Mouse (Mus musculus): ENCODE measurements around the gene Stn1.

Stn1 gene

DNA sequence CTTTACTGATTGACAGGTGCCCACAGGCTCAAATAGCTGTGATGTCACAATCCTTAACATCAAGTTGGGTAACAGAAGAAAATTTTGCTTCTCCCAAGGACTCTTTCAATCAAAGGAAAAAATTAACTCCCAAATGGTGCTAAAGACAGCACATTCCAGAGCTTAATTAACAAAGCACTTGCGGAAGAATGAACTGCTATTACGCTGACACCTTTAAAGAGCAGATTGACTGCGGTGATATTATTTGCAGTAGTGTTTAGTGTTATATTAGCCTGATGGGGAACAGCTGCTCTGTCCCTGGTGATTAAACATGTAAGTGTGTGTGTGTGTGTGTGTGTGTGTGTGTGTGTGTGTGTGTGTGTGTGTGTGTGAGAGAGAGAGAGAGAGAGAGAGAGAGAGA is 7.7 kb upstream of the Stn1 start:
- no peak for DNase-seq (ENCODE audit: low spot score in 2 of 2)

DNA sequence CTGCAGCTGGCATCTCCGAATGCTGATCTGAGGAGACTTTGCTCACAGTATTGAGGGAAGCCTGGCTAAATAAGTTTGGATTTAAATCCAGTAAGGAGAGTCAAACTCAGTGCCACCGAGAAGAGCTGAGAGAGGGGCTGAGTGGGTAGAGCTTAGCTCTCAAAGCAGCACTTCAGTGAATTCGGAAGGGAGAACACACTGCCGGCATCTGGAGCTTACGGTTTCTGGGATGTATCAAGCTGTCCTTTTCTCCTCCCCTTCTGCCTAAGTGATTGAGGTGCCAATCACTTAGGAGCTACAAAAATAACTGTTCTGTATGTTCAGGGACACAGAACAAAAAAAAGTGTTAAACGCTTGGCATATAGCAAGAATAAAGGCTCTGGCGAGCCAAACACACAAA is 5.1 kb upstream of the Stn1 start:
- DNase-seq (ENCODE audit: low spot score in 2 of 2): peak in 1 of 2 experiments; percentile 47

DNA sequence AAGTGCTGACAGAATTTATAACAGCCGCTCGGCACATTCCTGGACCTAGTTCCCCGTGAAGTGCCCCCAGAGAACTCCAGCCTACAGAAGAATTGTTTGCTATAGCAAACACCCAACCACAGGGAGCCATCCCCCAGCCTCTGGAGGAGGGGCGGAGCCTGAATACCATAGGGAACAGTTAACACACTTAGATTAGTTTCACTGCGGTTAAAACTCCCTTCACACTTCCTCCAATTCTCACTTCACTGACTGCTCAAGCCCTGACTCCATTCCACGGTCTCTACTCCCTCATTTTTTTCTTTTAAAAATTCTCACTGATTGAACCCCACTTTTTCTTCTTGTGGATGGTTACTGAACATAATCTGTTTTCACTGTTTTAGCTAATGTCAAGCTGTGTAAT is 1.5 kb upstream of the Stn1 start:
- DNase-seq (ENCODE audit: low spot score in 2 of 2): no peak

DNA sequence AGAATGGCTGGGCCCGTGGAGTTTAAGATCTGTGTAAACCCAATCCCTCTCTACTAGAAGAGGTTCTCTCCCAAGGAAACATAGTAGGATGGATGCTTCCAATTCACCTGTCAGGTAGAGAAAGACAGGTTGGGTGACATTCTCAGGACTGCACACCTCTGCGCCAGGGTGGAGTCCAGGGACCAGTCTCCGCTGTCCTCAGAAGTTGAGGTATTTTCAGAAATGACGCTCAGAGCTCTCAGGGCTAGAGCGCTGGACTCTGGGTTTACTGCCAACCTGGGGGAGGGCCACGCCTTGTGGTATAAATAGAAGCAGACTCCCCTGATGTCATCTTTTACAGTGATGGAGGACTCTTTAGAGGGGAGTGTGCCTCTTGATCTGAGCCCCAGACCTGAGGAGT is 572 bp upstream of the Stn1 start:
- no peak for DNase-seq (ENCODE audit: low spot score in 2 of 2)

DNA sequence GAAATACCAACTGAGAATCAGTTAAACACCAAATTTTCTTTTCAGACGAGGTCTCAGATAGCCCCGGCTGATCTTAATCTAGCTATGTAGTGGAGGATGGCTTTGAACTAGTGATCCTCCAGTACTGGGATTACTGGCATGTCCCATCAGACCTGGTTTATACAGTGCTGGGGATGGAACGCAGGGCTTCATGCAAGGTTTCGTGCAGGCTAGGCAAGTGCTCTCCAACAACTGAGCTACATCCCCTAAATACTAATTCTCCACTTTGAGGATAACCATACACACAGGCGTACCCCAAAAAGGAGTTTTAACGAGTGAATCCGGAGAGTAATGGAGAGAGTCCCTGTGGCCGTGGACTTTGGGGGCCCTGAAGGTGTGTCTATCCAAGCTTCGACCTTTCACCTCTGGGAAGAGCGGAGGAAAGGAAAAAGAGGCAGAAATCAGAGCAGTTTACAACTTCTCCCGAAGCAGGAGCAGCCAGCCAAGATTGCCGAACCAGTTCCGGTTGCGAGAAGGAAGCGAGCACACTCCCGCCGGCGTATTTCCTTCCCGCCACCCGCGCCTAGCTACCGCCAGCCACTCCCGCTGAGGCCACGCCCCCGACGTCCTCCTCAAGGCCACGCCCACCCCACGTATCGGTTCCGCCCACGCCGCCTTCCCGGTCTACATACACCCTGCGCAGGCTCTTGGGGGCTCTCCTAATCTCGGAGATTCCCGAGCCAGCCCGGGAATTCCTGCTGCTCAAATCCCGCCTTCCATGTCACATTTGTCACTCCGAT is 597 bp downstream of the Stn1 start:
- DNase-seq (ENCODE audit: low spot score in 2 of 2): peak; percentile 94 to 96

DNA sequence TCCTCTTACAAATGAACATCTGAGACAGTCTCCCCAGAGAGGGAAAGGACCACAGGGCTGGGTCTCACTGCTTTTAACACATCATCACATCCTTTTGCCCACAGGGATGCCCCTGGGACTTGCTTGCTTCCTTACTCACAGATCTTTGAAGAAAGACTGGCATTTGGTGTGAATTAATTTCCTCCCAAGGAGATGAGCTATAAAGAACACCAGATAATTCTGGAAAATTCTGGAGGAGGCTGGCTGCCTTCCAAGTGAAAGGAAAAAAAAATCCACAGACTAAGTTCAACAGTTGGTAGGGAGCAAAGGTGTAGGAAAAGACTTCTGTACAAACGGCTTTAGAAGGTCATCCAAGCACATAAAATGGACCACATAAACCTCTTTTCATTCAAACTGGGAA is 3.2 kb downstream of the Stn1 start:
- no peak for DNase-seq (ENCODE audit: low spot score in 2 of 2)

DNA sequence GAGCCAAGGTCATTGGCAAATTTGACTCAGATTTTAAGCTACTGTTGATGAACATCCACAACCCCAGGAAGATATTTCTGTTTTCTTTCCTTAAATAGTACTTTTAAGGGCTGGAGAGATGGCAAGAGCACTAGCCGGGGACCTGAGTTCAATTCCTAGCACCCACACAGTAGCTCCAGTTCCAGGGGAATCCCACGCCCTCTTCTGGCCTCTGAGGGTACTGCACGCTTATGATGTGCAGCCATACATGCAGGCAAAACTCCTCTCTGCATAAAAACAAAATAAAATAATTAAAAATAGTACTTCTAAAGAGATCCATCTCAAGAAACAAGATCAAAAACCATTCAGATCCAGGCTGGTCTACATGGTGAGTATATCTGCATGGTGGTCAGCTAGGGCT is 4.9 kb downstream of the Stn1 start:
- no peak for DNase-seq (ENCODE audit: low spot score in 2 of 2)

DNA sequence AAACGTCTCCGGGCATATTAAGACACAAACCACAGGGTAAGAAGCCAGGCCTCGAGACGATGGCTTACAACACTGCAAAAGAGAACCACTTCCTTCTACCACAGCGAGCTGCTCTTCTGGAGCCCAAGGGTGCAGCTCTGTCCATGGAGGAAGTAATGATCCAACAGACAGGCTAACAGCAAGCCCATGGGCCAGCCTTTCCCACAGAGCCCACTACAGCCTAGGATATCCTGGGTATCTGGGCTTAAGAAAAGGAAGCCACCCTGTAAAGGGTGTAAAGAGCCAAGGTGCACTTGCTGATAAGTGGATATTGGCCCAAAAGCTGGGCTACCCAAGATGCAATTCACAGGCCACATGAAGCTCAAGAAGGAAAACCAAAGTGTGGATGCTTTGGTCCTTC is 6.0 kb downstream of the Stn1 start:
- no peak for DNase-seq (ENCODE audit: low spot score in 2 of 2)

DNA sequence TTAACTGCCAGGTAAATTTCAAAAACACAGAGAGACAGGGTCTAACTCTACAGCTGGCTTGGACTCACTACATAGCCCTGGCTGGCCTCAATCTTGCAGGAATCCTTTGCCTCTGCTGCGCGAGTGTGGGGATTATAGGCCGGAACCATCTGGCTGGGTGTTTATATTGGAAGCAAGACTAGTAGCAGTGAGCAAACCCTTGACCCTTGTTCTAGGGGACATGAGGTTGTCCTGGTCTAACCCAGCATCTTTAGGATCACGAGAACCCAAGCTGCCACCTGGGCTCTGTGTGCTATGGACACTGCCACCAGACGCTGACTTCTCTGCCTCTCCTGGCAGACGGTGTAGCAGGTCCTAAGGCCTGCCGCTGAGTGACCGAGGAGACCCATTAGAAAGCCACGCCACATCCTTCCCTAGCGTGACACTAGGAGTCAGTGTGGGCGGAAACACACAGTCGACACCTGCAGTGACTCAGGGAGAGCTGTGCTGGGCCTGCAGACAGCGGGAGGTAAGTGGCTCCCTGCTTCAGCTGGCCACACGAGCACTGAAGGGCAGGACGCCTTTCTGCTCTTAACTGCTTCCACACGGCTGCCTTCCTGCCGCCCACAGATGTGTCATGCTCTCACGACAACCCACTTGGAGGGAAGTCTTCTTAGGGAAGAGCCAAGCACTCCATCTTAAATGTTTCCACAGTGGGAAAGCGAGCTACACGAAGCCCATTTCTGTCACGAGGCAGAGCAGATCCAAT is 10.9 kb downstream of the Stn1 start:
- no peak for DNase-seq (ENCODE audit: low spot score in 2 of 2)

DNA sequence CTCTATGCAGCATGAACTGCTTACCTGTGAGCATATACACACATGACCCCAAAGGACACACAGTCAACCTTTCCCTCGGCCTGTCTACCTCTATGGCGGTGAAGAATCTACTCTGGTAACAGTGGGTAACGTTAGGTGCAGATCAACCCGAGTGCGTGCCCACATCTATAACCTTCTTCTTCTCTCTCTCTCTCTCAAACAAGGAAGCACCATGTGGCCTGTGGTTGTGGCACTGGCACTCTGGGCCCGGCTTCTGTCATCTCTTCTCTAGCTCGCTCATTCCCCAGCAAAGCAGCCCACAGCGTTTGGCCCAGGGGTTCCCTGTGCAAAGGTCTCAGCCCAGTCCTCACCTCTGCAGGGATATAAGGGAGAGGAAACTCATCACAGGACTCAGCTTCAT is 12.4 kb downstream of the Stn1 start:
- no peak for DNase-seq (ENCODE audit: low spot score in 2 of 2)

DNA sequence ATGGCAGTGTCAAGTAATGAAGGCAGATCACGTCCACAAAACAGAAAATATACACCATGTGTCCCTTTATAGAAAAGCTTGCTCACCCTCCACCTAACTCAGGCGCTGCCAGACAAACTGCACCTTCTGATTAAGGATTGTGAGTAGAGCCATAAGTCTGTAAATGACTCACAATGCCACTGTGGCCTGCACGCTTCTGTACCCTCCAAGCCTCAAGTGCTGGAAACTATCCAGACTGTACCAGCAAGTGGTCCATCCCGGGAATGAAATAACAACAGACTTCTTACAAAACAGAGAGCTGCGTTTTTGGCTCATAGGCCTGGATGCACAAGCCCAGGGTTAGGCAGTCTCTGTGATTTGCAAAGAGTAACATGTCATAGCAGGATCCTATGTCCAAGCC is 15.9 kb downstream of the Stn1 start:
- DNase-seq (ENCODE audit: low spot score in 2 of 2): no peak

DNA sequence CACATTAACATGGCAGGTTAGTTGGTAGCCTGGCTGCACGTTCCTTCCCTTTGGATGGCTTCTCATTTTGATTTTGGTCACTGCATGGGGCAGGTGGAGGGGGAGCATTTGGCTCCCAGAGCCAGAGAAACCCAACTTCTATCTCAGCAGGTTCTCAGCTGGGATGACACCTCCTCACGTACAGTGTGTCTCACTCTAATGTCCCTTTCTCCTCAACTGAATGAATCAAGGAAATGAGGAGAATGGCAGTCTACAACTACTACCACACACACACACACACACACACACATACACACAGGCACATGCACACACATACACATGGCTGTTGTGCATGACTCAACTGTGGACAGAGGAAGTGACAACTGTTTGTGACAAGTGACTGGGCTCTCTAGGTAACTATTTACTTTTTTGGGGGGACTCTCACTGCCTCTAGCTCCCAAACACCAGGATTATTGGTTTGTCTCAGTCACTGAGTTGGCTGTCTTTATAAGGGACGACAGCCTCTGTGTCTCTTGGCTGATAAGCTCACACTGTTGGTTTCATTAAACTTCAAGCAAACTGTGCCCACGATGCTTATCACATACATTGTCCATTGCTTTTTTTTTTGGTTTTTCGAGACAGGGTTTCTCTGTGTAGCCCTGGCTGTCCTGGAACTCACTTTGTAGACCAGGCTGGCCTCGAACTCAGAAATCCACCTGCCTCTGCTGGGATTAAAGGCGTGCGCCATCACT is 18.0 kb downstream of the Stn1 start:
- no peak for DNase-seq (ENCODE audit: low spot score in 2 of 2)

DNA sequence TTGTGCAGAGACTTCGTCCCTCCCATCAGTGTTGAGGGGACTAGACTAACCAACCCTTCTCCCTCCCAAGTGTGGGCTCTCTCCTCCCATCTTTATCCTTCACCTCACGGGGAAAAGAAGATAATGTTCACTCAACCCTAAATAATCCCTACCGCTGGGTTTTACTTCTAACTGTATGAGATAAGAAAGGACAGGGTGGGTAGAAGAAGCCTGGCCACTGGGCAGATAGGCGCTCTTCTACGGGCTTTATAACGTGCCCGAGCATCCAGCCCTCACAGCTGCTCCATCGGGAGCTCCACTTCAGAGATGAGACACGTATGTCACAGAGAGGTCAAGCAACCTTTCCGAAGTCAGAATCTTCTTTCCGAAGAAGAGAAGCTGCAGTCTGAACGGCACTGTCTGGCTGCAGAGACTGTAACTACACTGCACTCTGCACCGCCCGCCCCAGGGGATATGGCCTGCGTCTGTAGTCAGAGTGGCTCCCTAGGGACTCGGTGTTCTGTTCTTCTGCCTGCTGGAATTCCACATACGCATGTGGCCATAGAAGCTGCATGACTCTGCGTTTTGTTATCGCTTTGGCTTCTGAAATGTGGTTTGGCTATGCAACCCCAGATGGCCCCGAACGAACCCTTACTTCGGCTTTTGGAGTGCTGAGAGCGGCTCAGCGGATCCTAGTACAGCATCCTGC is 18.7 kb downstream of the Stn1 start:
- no peak for DNase-seq (ENCODE audit: low spot score in 2 of 2)

DNA sequence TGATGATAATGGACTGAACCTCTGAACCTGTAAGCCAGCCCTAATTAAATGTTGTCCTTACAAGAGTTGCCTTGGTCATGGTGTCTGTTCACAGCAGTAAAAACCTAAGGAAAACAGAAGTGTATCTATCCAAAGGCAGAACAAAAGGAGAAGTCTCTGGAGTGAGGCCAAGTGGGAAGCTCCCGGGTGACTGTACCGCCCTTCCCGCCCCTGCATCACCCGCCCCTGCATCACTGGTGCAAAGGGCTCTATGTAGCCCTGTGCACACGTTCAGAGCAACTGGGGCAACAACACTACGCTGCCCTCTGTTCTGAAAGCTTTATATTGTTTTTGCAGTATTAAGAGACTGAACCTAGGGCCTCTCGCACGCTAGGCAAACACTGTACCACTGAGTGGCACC is 19.7 kb downstream of the Stn1 start:
- no peak for DNase-seq (ENCODE audit: low spot score in 2 of 2)

DNA sequence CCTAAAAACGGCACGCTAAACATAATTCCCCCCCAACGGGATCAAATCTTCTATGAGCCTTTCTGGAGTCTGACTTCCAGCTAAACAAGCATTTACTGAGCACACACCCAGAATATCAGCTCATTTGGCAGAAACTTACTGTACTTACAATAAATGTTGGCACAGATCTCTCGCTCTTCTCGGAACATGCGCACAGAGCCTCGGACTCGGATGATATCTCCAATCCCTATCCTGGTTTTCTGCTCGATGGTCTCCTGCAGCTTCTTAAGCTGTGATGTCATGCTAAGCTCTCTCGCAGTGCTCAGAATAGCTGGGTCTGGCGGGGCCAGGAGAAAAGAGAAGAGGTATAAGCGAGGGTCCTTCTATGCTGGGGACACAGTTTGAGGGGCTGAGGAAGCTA is 20.4 kb downstream of the Stn1 start:
- DNase-seq (ENCODE audit: low spot score in 2 of 2): no peak

DNA sequence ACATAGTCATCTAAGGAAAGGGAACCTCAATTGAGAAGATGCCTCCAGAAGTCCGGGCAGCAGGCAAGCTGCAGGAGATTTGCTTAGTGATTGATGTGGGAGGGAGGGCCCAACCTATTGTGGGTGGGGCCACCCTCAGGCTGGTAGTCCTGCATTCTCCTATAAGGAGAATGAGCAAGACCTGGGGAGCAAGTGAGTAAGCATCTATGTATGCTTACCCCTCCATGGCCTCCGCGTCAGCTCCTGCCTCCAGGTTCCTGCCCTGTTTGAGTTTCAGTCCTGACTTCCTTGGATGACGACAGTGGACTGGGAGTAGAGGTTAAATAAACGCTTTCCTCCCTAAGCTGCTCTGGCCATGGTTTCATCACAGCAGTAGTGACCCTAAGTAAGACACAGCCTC is 22.2 kb downstream of the Stn1 start:
- no peak for DNase-seq (ENCODE audit: low spot score in 2 of 2)

DNA sequence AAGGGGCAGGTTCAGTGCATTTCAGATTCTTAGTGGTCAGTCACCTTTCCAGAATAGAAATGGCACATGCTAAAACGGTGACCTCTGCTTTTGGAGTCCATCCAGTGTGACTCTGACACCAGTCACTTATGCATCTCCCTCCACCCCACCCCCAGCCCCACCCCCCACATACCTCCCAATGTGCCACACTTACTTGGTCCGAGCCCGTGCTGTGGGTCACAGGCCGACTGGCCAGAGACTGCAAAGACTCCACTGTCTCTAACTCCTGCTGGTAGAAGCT is 23.7 kb downstream of the Stn1 start:
- DNase-seq (ENCODE audit: low spot score in 2 of 2): no peak

DNA sequence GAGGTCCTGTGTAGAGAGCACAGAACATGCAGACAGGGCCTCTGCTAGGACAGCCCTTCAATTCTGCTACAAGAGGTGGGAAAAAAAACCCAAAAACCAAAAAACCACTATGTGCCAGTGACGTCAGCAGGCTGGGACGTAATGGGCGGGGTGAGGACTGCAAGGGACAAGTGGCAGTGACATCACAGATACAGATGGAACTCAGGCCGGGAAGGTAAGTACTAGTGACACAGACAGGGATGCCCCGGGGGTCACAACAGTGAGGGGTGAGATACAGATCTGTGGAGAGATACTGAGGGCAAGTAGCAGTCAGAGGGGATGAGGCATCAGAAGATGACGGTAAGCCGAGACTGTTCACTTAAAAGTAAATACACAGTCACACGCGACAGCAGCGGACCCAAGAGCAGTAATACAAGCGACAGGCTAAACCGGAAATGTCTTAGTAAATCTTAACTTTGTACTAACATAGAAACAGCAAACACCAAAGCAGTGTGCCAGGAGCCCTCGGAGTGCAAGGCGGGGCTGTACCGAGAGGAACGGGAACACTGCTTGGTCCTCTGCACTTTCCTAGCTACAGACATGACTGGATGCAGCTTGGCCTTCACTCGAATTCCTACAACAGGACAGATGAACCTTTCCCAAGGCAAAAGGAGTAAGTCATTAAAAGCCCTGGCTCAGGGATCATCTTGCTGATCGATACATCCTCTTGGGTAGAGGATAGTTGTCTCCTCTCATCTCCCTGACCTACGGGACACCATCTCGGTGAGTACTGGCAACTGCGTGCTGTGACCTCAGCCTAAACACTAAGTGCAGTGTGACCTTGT is 24.3 kb downstream of the Stn1 start:
- DNase-seq (ENCODE audit: low spot score in 2 of 2): no peak

DNA sequence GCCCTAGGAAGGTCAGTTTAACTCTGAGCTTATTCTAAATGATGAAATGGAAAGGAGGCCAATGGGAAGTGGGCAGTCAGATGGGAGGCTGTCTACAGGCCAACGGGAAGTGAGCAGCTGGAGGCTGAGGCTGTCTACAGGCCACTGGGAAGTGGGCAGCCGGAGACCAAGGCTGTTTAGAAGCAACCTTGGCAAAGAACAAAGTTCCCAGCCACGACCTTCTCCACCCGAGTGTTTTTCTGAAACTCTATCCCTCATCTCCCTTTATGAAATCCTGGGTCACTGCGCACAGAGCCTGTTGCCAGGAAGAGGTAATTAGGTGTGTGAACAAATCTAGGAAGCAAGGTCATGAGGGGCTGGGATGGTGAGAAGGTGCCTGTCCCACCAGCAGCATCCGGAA is 25.3 kb downstream of the Stn1 start:
- DNase-seq (ENCODE audit: low spot score in 2 of 2): no peak

DNA sequence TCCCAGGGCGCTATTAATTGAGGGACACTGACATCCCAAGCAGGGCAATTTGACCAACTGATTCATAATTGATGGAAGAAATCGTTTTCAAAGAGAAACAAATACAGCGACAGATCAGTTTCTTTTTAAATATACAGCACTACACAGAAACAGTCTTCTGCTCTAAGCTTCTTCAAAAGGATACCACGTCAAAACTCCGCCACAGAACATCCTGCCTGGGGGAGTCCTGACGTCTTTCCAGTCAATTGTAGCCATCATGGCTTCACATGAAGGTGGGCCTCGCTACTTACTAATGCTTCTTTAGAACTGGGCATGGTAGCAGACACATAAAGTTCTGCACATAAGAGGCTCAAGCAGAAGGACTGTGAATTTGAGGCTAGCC is 26.0 kb downstream of the Stn1 start:
- no peak for DNase-seq (ENCODE audit: low spot score in 2 of 2)

DNA sequence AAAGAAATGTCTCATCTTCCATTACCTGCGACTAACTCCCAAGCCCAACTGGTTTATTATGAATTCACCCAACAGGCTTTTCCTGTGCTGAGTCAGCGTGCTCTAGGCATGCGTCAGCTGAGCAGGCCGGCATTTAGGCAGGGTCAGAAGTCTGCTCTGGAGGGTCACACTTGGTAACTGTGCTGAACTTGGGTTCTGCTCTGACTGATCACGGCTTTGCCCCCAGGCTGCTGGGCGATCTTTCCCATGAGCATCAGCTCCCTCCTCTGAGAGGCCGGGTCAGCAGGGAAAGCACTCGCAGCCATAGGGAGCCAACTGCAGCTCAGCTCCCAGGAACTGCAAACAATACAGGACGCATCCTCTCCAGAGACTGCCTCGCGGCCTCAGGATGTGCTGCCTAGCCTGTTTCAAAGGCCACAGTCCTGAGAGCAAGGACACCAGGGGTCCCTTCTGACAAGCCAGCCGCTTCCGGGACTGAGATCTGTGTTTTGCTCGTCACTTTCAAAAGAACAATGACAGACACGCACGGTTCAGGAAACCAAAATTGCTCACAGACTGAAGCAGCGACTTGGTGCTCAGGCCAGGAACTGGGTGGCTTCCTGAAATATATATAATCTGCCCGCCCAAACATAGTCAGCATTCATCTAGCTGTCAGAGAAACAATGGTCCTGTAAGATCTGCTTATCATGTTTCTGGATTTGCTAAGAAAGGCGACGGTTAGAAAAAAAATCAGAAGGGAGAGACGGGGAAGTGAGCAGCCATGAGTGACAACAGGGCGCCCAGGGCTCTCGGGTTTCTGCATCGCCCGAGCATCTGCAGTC is 26.6 kb downstream of the Stn1 start:
- DNase-seq (ENCODE audit: low spot score in 2 of 2): no peak

Measured in frontal cortex, postnatal 10 days (tissue).